Mouse (Mus musculus) intestine, embryonic 16.5 days (tissue): ENCODE data around the gene Ccdc69. TPM values are rescaled to one million over a fixed set of nuclear protein-coding genes. Genes with fewer than 3 reads are reported as not detected.

Experiments used
- ATAC-seq: fragments of 200-750 bp; cut with Nextera tagmentation; 2 replicates; pipeline ENCODE4 v1.8.0; 2017; ENCODE audit warnings: moderate TSS enrichment, moderate library complexity
- H3K27ac ChIP-seq: fragments of 300-500 bp; sonication (generic); 2 replicates; pipeline ENCODE4 v1.5.1; 2014; ENCODE audit warnings: mild to moderate bottlenecking, low read length
- H3K27me3 ChIP-seq: fragments of 300-500 bp; sonication (generic); replicated peaks from 2 replicates; pipeline ENCODE4 v1.6.1; 2014; ENCODE audit warnings: low read length, control low read depth, mixed read lengths; ENCODE audit not compliant: control insufficient read depth, insufficient read depth
- H3K36me3 ChIP-seq: fragments of 300-500 bp; sonication (generic); 2 replicates; pipeline ENCODE4 v1.6.1; 2014; ENCODE audit warnings: low read length, control low read depth; ENCODE audit not compliant: control insufficient read depth, insufficient read depth
- H3K4me1 ChIP-seq: fragments of 300-500 bp; sonication (generic); 2 replicates; pipeline ENCODE4 v1.6.1; 2014; ENCODE audit warnings: low read length, control low read depth, mixed read lengths; ENCODE audit not compliant: control insufficient read depth, insufficient read depth
- H3K4me2 ChIP-seq: fragments of 300-500 bp; sonication (generic); 2 replicates; pipeline ENCODE4 v1.6.1; 2014; ENCODE audit warnings: low read depth, low read length, control low read depth
- H3K4me3 ChIP-seq: fragments of 300-500 bp; sonication (generic); 2 replicates; pipeline ENCODE4 v1.5.1; 2014; ENCODE audit warnings: mild to moderate bottlenecking, low read length
- H3K9ac ChIP-seq: fragments of 300-500 bp; sonication (generic); 2 replicates; pipeline ENCODE4 v1.6.1; 2014; ENCODE audit warnings: low read depth, low read length
- H3K9me3 ChIP-seq: fragments of 300-500 bp; sonication (generic); 2 replicates; pipeline ENCODE4 v1.6.1; 2016; ENCODE audit warnings: low read length, control low read depth; ENCODE audit not compliant: control insufficient read depth
- WGBS: fragments of 180-500 bp; shearing (Covaris S2); extraction: QIAGEN DNeasy Blood & Tissue Kit; methylation state at CpG from one replicate; pipeline ENCODE4 v1.1.7; 2014; 5-methylcytosine and 5-hydroxymethylcytosine counted together
- polyA plus RNA-seq: library from polyadenylated mRNA; unstranded; fragments of >200 nt; fragmentation: Nextera tagmentation; extraction: Ambion mirVana; gene quantifications from 2 replicates; pipeline ENCODE4 v1.2.1, GENCODE M21; 2015

Gene Ccdc69
- polyA plus RNA-seq, 1 experiment from 2014 or later = 3.0 TPM

DNA sequence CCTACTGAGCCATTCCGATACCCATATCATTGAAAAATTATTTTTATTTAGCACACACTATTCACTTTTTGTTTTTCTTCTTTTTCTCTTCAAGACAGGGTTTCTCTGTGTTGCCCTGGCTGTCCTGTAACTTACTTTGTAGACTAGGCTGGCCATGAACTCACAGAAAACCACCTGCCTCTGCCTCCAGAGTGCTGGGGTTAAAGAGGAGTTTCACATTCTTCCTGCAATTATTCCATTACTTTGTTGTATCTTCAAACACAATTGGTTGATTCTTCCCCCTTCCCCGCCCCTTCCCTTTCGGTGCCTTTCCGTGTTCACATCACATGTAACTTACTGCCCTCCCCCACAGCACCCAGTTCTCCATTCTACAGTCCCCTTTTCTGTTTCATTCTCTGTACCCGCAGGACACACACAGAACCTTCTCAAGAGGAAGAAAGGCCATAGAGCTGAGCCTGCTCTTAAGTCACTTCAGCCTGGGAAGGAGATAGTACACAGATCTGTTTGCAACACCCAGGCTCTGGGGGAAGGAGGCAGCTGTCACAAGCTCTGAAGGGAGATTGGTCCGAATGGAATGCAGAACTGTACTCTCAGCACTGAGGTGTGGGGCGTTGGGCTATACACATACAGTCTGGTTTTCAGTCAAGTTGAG is 35.4 kb upstream of the Ccdc69 start:
- peak; percentile 59; the same call in 1 of the 2 replicates for ATAC-seq

DNA sequence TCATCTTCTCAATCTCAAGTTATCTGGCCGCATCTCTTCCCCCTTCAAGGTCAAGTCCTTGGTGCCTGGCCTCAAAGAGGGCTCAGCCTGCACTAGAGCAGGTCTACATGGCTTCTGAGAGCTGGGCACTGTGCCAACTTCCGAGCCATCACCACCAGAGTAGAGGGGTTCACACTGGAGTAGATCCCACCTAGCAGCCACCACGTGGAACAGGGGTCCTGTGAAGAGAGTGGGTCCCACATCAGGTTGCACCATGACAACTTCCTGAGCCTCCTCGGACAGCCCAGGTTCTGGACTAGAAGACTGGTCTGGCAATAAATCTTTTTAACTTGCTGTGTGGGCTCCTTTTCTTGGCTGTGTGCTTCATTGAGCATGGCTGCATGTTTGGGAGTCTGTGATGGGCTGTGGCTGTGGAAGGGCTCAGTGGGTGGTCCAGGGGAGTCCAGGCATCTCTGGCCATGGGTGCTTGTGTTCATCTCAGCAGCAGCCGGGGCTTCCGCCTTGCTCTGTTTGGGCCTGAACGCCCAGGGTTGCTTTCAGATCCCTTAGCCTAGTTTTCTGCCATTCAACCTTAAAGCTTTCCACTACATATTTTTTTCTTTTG is 32.7 kb upstream of the Ccdc69 start:
- no peaks in the 10 kb centered on the region for H3K27me3 ChIP-seq
- H3K27ac ChIP-seq = no peak overlapping the region
- peak; percentile 48; the same call in 1 of the 2 replicates for ATAC-seq
- no peak overlapping the region for H3K9ac ChIP-seq
- no peaks in the 10 kb centered on the region for H3K36me3 ChIP-seq
- H3K9me3 ChIP-seq = no peaks in the 10 kb centered on the region
- H3K4me2 ChIP-seq = no peak overlapping the region
- WGBS = 55% methylated on average over 7 of the region's 7 CpGs
- H3K4me3 ChIP-seq = no peak overlapping the region
- peaks cover 5% of the 10 kb centered on the region; the same call in 1 of the 2 replicates for H3K4me1 ChIP-seq

More for the DNA sequence above, 35.4 kb upstream of the Ccdc69 start:
- H3K4me1 ChIP-seq = peaks cover 5% of the 10 kb centered on the region; the same call in 1 of the 2 replicates
- WGBS = 48% methylated on average over 7 of the region's 7 CpGs
- no peak overlapping the region for H3K9ac ChIP-seq
- no peak overlapping the region for H3K4me2 ChIP-seq
- H3K4me3 ChIP-seq = no peak overlapping the region
- no peak overlapping the region for H3K27ac ChIP-seq
- no peaks in the 10 kb centered on the region for H3K27me3 ChIP-seq
- H3K9me3 ChIP-seq = no peaks in the 10 kb centered on the region
- H3K36me3 ChIP-seq = no peaks in the 10 kb centered on the region

DNA sequence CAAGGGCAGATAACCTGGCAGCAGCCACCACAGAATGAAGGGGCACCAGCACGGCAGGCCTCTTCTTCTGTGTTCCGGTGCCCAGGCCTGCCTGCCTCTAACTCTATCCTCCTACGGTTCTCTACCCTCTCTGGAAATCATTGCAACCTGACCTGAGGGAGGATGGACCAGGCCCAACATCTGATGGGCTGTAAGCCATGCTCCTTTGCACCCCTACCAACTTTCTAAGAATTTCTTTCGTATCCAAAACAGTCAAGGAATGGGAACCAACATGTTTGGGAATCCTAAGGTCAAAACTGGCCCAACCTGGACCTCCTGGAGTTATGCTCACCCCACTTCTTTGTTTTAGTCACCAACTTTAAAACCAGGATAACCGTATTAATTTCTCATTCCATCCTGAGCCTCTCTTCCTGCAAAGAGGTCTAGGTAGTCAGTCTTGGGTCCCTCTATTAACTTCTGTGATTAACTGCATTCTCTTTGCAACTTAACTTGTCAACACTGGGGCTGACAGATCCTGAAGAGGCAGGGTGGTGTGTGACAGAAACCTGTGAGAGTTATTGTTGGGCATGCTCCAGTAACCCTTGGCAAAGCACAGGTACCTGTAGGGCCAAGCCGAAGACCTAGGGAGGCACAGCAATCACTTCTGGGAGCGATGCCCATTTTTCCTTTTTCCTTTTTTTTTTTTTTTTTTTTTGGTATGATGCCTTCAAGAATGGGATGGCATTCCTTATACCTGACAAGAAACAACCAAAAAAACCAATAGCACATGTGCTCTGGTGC is 31.8 kb upstream of the Ccdc69 start:
- no peak for ATAC-seq
- Histone ChIP-seq H3K9me3 (no peaks in the 10 kb centered on the region), H3K27me3 (no peaks in the 10 kb centered on the region), H3K4me3 (no peak overlapping the region), H3K4me1 (peaks cover 5% of the 10 kb centered on the region; the same call in 1 of the 2 replicates), H3K4me2 (no peak overlapping the region), H3K27ac (no peak overlapping the region), H3K9ac (no peak overlapping the region), H3K36me3 (no peaks in the 10 kb centered on the region)
- WGBS = 91% methylated on average over 7 of the region's 7 CpGs

GRCm38 (mm10) chr11:55106636-55107035 is 28.7 kb upstream of the Ccdc69 start:
- WGBS = 91% methylated on average over 1 of the region's 1 CpGs
- Histone ChIP-seq H3K27ac (no peak overlapping the region), H3K9ac (no peak overlapping the region), H3K4me2 (no peak overlapping the region), H3K27me3 (no peaks in the 10 kb centered on the region), H3K9me3 (no peaks in the 10 kb centered on the region), H3K4me1 (peaks cover 5% of the 10 kb centered on the region; the same call in 1 of the 2 replicates), H3K36me3 (no peaks in the 10 kb centered on the region), H3K4me3 (no peak overlapping the region)
- no peak for ATAC-seq

- no peak overlapping the region for H3K4me2 ChIP-seq
- H3K27me3 ChIP-seq = no peaks in the 10 kb centered on the region
- H3K36me3 ChIP-seq = no peaks in the 10 kb centered on the region
- H3K27ac ChIP-seq = no peak overlapping the region
- no peak overlapping the region for H3K9ac ChIP-seq
- no peak overlapping the region for H3K4me3 ChIP-seq
- H3K9me3 ChIP-seq = no peaks in the 10 kb centered on the region
- no peak for ATAC-seq
- H3K4me1 ChIP-seq = no peaks in the 10 kb centered on the region
- 73% methylated on average over 4 of the region's 4 CpGs for WGBS
Measured at GRCm38 (mm10) chr11:55105389-55105788, 27.5 kb upstream of the Ccdc69 start.

GRCm38 (mm10) chr11:55103229-55103628 is 25.3 kb upstream of the Ccdc69 start:
- 89% methylated on average over 3 of the region's 3 CpGs for WGBS
- H3K4me3 ChIP-seq = no peak overlapping the region
- H3K36me3 ChIP-seq = no peaks in the 10 kb centered on the region
- no peak for ATAC-seq
- H3K9me3 ChIP-seq = no peaks in the 10 kb centered on the region
- H3K27ac ChIP-seq = no peak overlapping the region
- H3K4me2 ChIP-seq = no peak overlapping the region
- H3K27me3 ChIP-seq = no peaks in the 10 kb centered on the region
- H3K9ac ChIP-seq = no peak overlapping the region
- H3K4me1 ChIP-seq = peaks cover 3% of the 10 kb centered on the region

DNA sequence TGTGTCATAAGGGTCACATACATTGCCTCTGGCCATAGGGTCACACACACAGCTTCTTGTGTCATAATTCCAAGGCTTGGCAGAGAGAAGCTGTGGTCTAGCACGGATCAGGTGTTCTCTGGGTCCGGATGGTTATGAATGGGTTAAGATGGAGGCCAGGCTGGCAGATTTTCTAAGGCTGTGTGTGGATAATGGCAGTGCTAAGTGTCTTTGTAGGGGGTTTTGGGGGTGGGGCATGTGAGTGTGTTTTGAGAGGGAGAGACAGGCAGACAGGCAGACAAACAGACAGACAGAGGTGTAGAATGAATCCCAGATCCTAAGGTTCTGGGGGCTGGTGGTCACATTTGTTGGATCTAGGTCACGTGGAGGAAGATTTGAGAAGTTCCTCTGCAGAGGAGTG is 24.1 kb upstream of the Ccdc69 start:
- H3K4me2 ChIP-seq = no peak overlapping the region
- WGBS = 82% methylated on average over 3 of the region's 3 CpGs

DNA sequence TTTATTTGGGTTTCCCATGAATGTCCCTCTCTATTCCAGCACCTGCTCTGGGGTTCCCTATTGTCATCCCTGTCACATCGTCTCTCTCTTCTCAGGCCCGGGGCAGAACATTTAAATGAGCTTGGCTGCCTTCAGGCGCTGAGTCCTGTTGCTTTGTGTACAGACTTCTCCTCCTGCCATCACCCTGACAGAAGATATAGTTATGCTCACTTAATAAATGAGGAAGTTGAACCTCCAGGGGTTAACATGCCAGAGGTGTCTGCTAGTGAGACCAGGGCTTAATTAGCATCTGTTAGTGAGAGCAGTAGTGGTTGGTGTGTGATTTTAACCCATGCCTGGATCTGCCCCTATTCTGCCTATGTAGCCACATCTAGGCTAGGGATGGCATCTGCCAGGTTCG is 21.9 kb upstream of the Ccdc69 start:
- H3K9me3 ChIP-seq = no peaks in the 10 kb centered on the region
- H3K9ac ChIP-seq = no peak overlapping the region
- no peaks in the 10 kb centered on the region for H3K27me3 ChIP-seq
- no peak overlapping the region for H3K27ac ChIP-seq
- H3K4me3 ChIP-seq = no peak overlapping the region
- no peak for ATAC-seq
- H3K4me2 ChIP-seq = no peak overlapping the region
- 67% methylated on average over 4 of the region's 4 CpGs for WGBS
- H3K4me1 ChIP-seq = peaks cover 3% of the 10 kb centered on the region
- H3K36me3 ChIP-seq = no peaks in the 10 kb centered on the region

More for the DNA sequence above, 24.1 kb upstream of the Ccdc69 start:
- Histone ChIP-seq H3K4me3 (no peak overlapping the region), H3K9me3 (no peaks in the 10 kb centered on the region), H3K9ac (no peak overlapping the region), H3K27ac (no peak overlapping the region), H3K4me1 (peaks cover 3% of the 10 kb centered on the region), H3K27me3 (no peaks in the 10 kb centered on the region), H3K36me3 (no peaks in the 10 kb centered on the region)
- no peak for ATAC-seq

GRCm38 (mm10) chr11:55099019-55099771 is 21.3 kb upstream of the Ccdc69 start:
- WGBS = 91% methylated on average over 8 of the region's 8 CpGs

More at GRCm38 (mm10) chr11:55099019-55099771, 21.3 kb upstream of the Ccdc69 start:
- Histone ChIP-seq H3K36me3 (no peaks in the 10 kb centered on the region), H3K4me1 (peaks cover 3% of the 10 kb centered on the region), H3K4me2 (no peak overlapping the region), H3K9ac (no peak overlapping the region), H3K27me3 (no peaks in the 10 kb centered on the region), H3K9me3 (no peaks in the 10 kb centered on the region), H3K27ac (no peak overlapping the region), H3K4me3 (no peak overlapping the region; the same call in 1 of the 2 replicates)
- ATAC-seq = no peak
